Mouse (Mus musculus) A20 (cell line): ENCODE results near the gene Ctbp2.

ENCODE experiments used
- DNase-seq: peaks from one replicate; pipeline ENCODE4 v3.0.0-alpha.2; 2011; ENCODE audit warnings: low read depth, low spot score

The Ctbp2 gene

DNA sequence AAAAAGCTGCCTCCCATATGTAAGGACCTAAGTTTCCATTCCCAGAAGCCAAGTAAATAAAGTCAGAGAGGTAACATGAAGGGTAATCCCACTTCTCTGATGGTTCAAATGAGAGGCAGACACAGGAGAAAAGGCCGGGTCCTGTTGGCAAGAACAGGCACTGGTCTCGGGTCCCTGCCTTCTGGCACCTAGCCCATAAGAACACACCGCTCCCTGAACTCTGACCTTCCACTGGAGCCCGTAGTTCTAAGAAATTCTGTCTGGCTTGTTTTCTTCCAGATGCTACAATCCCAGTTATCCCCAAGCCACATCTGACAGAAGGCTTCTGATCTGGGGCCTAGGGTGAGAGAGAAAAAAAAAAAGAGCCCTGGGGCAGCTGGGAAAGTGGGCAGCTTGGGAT is 35.7 kb downstream of the Ctbp2 start:
- DNase-seq: no peak

DNA sequence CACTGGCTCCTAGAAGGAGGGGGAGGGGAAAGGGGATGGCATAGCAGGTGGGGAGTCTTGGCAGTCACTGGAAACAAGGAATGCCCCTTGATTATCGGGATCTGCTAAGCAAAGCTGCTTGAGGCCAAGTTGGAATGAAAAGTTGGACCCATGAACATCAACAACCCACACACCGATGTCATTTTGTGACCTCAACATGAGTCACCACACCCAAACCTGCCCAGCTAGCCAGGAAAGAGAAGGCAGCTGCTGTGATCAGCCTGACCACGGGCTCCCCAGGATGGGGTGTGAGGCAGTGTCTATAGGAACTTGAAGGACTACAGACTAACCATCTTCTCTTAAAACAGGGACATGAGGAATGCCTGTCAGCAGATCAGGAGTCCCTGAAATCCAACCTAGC is 38.7 kb downstream of the Ctbp2 start:
- DNase-seq: no peak

DNA sequence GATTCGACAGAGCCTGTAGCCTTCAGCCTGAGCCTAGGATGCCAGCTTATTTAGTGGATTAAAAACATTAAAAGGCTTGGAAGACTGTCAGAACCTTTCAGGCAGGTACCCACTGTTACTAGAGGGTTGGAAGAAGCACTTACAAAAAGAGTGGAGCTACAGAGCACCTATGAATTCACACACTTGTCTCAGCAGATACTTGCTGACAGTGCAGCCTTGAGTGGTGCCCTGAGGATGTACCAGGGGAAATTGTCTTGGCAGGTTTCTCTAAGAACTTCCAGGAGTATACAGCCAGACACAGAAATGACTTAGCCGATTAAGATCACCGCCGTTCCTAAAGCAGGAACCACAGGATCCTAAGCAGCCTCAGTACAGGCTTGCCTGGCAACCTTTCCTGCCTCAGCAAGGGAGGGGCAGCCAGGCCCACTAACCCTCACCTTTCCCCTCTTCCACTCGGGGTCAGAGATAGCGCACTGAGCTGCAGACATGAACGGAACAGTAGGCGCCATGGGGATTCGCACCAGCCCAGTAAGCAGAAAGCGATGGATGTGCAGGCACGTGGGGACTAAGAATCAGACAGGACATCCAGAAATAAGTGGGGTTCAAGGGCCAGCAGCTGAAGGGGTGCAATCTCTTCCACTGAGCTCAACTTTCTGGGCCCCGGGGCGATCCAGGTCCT is 40.1 kb downstream of the Ctbp2 start:
- DNase-seq: no peak

DNA sequence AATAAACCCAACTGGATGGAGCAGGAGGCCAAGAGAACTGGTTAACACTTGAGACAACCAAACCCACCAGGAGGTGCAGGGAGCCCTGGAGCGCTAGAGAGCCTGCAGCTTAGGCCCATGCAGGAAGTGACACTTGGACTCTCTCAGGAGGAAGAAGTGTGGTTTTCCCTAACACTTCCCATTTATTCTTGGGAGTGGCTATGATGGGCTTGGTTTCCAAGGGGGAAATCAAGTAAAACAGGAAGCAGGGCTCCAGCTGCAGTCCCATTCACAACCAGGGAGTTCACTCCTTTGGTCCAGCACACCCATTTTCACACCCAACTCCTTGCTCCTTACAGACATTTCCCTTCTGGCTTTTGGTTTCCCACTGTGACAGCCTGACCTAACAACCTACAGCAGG is 45.2 kb downstream of the Ctbp2 start:
- DNase-seq: no peak

- no peak for DNase-seq
Observed at GRCm38 (mm10) chr7:133074462-133075133, 49.6 kb downstream of the Ctbp2 start.

- DNase-seq: no peak
Observed at GRCm38 (mm10) chr7:133073147-133073651, 51.0 kb downstream of the Ctbp2 start.

DNA sequence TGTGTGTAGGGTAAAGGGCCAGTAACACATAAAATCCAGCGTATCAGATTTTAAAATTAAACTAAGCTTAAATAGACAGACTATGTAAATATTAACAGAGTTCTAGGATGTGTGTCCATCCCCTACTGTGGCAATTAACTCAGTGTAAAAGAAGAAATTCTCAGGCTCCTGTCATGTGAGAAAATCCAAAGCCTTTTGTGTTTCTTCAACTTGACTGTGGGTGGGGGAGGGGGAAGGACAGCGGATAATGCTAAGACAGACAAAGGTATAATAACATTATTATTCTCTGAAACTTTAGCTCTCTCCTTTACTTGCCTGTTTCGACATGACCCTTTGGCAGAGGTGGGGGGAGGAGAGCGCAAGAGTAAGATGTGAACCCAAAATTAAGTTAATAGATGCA is 51.6 kb downstream of the Ctbp2 start:
- DNase-seq: no peak

DNA sequence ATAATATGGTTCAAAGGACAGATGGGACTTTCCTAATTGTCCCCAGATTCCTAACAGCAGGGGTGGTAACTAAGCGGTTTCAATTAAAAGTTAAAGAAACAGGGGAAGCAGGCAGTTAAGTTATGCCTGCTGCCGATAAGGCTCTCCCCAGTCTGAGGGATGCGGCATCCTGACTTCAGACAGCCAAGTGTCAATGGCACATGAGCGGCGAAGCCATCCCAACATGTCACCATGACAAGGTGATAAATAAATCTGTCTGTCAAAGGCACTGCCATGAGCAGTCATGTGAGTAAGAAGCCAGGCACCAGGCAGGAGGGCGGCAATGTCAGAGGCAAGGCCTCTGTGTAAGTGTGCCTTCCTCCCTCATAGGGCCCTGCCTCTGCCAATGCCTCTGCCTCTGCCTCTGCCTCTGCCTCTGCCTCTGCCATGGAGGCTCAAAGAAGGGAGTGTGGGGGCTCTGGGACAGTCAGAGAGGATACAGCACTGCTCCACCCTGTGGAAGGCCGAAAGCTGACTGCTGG is 56.8 kb downstream of the Ctbp2 start:
- no peak for DNase-seq

DNA sequence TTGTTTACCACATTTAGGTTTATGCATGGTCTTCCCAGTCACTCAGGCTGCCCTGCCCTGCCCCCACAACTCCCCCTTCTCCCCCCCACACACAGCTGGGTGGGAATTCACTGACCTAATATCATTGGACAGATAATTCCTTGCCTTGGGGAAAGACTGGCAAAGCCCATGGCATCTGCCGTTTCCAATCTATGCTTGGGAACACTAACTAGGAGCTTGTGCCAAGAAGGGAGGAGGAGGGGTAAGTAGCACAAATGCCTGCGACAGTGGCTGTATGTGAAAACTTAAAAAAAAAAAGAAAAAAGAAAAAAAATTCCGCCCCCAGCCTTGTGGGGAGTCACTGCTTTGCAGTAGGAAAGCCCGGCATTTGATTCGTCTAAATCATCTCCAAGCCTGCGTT is 57.4 kb downstream of the Ctbp2 start:
- DNase-seq: no peak

GRCm38 (mm10) chr7:133062055-133062454 is 62.1 kb downstream of the Ctbp2 start:
- no peak for DNase-seq

DNA sequence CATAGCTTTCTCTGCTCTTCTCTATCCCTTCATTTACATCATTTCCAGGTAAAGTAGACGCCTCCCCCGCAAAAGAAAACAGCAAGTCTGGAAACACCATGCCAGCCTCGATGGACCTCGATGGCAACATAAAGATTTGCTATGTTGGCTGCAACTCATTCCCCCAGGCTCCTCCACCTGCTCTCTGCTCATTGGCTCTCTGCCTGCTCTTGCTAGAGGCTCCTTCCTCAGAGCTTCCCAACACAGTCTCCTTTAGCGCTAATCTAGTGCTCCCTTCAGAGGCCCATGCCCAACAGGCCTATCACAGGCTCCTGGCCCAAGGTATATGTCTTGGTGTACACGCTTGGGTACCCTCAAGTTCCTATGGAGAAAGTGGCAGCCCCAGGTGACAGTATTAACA is 64.0 kb downstream of the Ctbp2 start:
- no peak for DNase-seq

- no peak for DNase-seq
Observed at GRCm38 (mm10) chr7:133059517-133060104, 64.5 kb downstream of the Ctbp2 start.

DNA sequence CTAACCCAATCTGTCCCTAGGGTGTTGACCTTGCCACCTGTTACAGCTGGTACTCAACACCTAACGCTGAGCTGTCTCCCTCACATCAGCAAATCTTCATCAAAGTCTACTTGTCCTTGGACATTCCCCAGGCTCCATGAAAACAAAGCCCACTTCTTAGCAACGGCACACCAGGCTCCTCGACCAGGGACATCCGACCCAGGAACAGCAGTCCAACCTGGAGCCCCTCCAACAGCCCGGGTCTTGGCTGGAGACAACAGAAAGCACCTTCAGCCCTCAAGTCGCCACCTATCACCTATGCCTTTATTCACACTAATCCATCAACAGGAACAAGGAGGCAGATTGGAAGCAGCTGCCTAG is 65.0 kb downstream of the Ctbp2 start:
- DNase-seq: no peak

- DNase-seq: no peak
Observed at GRCm38 (mm10) chr7:133058496-133059149, 65.5 kb downstream of the Ctbp2 start.

GRCm38 (mm10) chr7:133056924-133057323 is 67.2 kb downstream of the Ctbp2 start:
- DNase-seq: no peak

- no peak for DNase-seq
Observed at GRCm38 (mm10) chr7:133054486-133054885, 69.7 kb downstream of the Ctbp2 start.

- no peak for DNase-seq
Observed at GRCm38 (mm10) chr7:133053757-133054156, 70.4 kb downstream of the Ctbp2 start.

DNA sequence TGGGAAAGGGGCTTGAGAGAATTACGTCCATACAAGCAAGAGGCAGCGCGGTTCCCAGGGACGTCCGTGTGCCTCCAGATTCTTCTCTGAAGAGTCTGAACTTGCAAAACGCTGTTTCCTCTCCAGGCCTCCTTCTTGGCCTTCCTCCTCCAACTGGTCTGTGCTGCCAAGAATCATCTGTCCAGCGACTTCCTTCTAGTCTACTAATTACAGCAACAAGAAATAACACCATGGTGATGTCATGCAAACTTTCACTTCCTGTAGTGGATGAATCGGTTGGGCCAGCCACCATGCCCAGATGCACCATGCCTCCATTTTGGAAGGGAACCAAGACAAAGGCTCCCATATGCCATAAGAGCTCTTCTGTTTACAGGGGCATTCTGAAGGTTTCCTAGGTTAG is 71.3 kb downstream of the Ctbp2 start:
- peak; percentile 18 for DNase-seq

GRCm38 (mm10) chr7:133050681-133051080 is 73.5 kb downstream of the Ctbp2 start:
- DNase-seq: no peak

DNA sequence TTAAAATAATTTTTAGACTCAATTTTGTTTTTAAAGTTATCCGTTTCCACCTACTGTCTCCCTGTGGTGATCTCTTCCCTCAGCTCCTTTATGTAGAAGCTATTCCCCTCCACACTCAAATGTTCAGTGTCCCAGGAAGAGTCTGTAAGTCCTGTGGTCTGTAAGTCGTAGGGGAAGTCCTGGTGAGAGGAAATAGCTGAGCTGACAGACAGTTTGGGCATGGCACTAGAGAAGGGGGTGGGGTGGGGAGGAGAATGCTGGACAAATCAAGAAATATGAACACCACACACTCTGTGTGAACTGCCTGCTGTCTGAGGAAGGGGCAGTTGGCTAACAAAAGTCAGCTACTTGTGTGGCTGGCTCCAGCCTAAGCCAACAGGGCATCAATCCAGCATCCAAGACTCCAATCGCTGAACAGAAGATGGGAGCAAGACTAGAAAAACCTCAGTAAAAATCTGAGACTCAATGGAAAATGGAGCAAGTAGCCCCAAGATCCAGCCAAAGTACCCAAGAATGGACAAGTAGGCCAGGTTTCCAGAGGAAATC is 76.0 kb downstream of the Ctbp2 start:
- no peak for DNase-seq

- DNase-seq: no peak
Observed at GRCm38 (mm10) chr7:133047287-133047686, 76.9 kb downstream of the Ctbp2 start.

- DNase-seq: no peak
Observed at GRCm38 (mm10) chr7:133044721-133045120, 79.4 kb downstream of the Ctbp2 start.
